Mouse (Mus musculus) bone marrow macrophage, adult 2 months (primary cell): ENCODE data around the gene Gm609. TPM values are rescaled to one million over a fixed set of nuclear protein-coding genes. Genes with fewer than 3 reads are reported as not detected.
"Not testable (repeated sequence)": the region's sequence is repeated elsewhere in the genome, so short reads cannot be mapped to it uniquely, and the experiment has no call there.

Experiments used
- H3K27ac ChIP-seq: 2 replicates; pipeline ENCODE4 v1.5.1; 2012; ENCODE audit warnings: low read depth, low read length; ENCODE audit not compliant: insufficient read depth
- H3K4me1 ChIP-seq: 2 replicates; pipeline ENCODE4 v1.6.1; 2012; ENCODE audit warnings: low read length; ENCODE audit not compliant: control insufficient read depth, insufficient read depth
- H3K4me3 ChIP-seq: 2 replicates; pipeline ENCODE4 v1.5.1; 2012; ENCODE audit warnings: mild to moderate bottlenecking, low read length, moderate library complexity; ENCODE audit not compliant: insufficient read depth
- CTCF ChIP-seq: IDR thresholded peaks from 2 replicates; pipeline ENCODE4 v1.5.1; 2012; ENCODE audit warnings: low read depth, mild to moderate bottlenecking, low read length, moderate library complexity
- POLR2A ChIP-seq: IDR thresholded peaks from 2 replicates; pipeline ENCODE4 v1.6.1; 2012; ENCODE audit warnings: mild to moderate bottlenecking, low read depth, low read length, borderline replicate concordance
- polyA plus RNA-seq: library from polyadenylated mRNA; stranded (reverse); fragments of >200 nt; gene quantifications from 2 replicates; pipeline ENCODE4 v1.2.4, GENCODE M21; 2012; ENCODE audit not compliant: missing spikeins, insufficient read depth, insufficient read length

The Gm609 gene
- not detected in 2 replicates for polyA plus RNA-seq

DNA sequence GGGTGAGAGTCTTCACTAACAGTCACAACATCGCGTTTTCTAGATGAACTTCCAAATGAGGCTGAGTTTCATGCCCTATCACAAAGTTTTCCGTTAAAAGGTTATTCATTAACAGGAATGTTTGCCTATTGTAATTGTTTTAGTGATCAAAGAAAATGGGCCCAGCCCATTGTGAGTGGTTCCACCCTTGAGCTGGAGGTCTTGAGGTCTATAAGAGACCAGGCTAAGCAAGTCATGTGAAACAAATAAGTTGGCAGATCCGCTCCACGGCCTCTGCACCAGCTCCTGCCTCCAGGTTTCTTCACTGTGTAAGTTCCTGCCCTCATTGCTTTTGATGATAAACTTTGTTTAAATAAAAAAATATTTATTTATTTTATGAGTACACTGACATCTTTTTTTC, at the start of gene Gm609:
Gene Gm609 (minus strand): TSS at position 43 of the 400 bp plus-strand sequence.
- TF ChIP-seq POLR2A (no peak), CTCF (no peak)
- Histone ChIP-seq H3K27ac (no peak within 1 kb of the TSS), H3K4me1 (no peaks in the 10 kb centered on the region), H3K4me3 (no peak within 1 kb of the TSS)

DNA sequence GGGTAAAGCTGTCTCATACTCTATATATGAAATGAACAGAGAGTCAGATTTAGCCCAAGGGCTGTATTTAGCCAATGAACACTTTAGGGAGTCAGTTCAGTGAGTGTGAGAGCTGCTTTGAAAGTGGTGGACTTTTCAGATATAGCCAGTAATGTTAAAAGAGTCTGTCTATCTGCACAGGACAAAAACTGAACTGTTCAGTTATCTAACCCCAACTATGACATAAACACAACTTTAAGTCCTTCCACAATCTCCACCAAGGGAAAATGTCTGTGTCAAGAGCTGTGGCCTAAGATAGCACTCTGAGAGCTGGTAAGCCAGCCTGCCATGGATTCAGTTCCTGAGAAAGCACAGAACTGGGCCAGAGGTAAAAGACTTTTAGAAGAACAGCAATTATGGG, 49.3 kb upstream of the Gm609 start:
- TF ChIP-seq POLR2A (no peak), CTCF (no peak)
- no peak overlapping the region for H3K4me3 ChIP-seq
- H3K27ac ChIP-seq: no peak overlapping the region
- no peaks in the 10 kb centered on the region for H3K4me1 ChIP-seq

DNA sequence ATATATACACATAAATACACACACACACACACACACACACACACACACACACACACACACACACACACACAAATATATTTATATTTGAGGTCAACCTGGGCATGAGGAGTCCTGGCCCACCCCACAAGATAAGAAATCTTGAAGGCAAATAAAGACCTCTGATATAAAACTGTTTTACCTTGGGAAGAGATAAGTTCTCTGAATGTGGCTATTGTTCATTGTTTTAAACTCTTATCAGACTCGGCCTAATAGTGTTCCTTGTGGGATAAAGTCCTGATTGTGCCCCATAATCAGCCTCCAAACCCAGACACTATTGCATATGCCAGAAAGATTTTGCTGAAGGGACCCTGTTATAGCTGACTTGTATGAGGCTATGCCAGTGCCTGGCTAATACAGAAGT, 45.6 kb upstream of the Gm609 start:
- H3K4me1 ChIP-seq, H3K4me3 ChIP-seq, H3K27ac ChIP-seq: not testable (repeated sequence)

DNA sequence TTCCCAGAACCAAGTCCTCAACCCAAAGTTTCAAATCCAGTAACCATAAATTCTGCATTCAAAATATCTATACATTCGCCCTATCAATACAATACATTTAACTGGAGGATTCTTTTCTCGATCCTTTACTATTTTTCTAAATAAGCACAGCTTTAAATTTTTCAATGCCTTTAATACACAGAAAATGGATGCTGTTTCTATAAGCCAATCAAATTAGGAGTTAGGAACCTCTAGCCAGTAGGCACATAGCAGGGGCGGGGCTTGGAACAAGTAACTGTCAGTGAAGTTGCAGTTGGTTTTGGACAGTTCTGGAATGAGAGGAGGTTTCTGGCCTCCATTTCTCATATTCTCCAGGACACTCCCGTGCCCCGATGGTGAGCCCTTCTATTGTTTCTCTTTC, 42.2 kb upstream of the Gm609 start, which contains the start of gene Slc9c1:
Gene Slc9c1 (plus strand): TSS at position 301 of the 400 bp plus-strand sequence.
- TF ChIP-seq POLR2A (no peak), CTCF (no peak)
- Histone ChIP-seq H3K4me3 (no peak within 1 kb of the TSS), H3K4me1 (no peaks in the 10 kb centered on the region), H3K27ac (no peak within 1 kb of the TSS)

DNA sequence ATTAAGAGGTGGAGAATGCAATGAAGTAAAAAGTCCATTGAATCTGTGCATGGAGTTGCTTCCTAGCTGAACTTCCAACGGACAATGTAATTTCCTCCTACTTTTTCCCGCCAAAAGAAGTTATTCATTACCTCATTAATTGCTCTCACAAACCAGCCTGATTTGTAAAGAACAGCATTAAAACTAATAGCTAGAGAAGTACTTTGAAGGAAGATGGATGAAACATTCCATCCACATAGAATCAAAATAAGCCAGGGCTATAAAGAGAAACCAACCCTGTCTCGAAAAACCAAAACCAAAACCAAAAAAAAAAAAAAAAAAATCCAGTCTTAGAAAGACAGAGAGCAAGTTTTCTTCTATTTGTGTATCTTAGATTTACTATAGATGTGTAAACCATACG, 39.2 kb upstream of the Gm609 start, which contains the start of gene Gm17783:
Gene Gm17783 (minus strand): TSS at position 101 of the 400 bp plus-strand sequence.
- Histone ChIP-seq H3K4me1 (no peaks in the 10 kb centered on the region), H3K27ac (no peak within 1 kb of the TSS), H3K4me3 (no peak within 1 kb of the TSS)
- TF ChIP-seq POLR2A (no peak), CTCF (no peak)

DNA sequence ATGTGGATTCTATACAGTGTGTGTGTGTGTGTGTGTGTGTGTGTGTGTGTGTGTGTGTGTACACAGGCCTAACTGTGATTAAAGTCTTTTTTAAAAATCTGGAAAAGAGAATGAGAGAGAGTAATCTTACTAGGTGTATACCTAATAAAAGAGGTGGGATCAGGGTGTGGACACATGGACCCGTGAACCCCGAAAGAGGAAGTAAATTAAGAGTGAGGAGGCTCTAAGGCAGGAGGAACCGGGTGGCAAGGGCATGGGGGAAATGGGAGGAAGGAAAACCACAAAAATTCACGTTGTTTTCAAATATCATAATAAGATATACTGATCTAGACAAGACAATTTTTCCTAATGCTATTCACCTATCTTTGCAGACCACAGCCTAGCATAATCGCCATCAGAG, 32.8 kb upstream of the Gm609 start:
- Histone ChIP-seq H3K27ac (no peak overlapping the region), H3K4me1 (peaks cover 5% of the 10 kb centered on the region), H3K4me3 (no peak overlapping the region)
- TF ChIP-seq POLR2A (no peak), CTCF (no peak)

DNA sequence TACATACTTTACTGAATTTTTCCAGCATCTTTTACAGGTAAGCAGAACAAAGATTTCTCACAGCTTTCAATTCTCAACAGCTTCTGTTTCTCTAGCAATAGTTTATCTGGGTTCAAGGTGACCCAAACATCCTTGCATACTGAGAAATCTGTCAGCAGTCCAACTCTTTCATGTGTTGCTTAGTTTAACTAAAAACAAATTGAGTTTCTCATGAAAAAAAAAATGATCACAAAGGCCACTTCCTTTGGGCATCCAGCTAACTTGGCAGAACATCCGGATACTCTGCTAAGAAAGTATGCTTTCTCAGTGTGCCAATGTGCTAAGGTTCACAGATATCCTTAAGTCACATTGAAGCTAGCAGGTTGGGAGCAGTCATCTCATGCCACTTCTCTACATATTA, 2.6 kb upstream of the Gm609 start:
- H3K4me1 ChIP-seq: no peaks in the 10 kb centered on the region
- TF ChIP-seq POLR2A (no peak), CTCF (no peak)
- H3K4me3 ChIP-seq: no peak overlapping the region
- H3K27ac ChIP-seq: no peak overlapping the region

DNA sequence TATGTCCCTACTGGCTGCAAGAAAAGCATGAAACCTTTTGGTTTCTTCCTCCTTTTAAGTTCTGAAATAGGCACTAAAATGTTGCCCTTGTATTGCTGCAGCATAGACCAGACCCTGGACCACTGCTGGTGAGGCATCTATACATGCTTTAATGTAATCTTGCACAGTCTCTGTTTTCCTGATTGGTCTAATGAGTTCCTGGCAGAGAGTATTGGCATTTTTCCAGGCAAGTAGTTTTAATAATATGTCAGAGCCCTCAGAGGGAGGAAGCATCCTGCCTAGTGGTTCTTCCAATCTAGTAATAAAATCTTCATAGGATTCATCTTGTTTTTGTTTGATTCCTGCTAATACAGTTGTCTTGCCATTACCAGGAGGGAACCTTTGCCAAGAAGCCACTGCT, 15.8 kb downstream of the Gm609 start:
- Histone ChIP-seq H3K4me1 (no peaks in the 10 kb centered on the region), H3K27ac (no peak overlapping the region), H3K4me3 (no peak overlapping the region)
- no peak for TF ChIP-seq CTCF
- TF ChIP-seq POLR2A: no peak

DNA sequence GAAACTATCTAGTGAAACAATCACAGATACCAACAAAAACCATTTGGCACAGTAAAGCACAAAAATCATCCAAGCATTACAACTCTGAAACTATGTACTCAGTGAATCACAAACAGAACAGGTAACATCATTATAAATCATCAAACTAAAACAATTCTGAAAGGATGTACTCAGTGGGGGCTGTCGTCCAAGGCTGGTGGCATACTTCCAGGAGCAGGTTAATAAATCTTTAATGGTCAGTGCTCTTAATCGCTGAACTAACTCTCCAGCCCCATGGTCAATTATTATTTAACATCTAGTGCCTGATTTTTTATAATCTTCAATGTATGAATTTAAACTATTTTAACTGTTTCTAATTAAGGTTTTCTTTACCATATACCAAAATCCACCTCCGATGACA, 20.9 kb downstream of the Gm609 start:
- H3K4me3 ChIP-seq, H3K27ac ChIP-seq, H3K4me1 ChIP-seq: not testable (repeated sequence)

DNA sequence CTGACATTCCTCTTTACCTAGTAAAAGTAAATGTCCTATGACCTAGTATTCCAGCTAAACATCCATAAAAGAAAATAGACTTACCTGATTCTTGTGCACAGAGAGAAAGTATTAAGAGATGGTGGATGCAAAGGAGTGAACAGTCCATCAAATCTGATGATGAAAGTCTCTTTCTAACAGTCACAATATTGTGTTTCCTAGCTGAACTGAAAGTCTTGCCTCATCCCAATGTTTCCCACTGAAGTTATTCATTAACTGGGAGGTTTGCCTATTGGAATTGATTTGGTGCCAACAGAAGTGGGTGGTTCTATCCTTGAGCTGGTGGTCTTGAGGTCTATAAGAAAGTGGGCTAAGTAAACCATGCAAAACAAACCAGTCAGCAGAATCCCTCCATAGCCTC, 38.0 kb downstream of the Gm609 start:
- Histone ChIP-seq H3K4me1 (no peaks in the 10 kb centered on the region), H3K4me3 (no peak overlapping the region), H3K27ac (no peak overlapping the region)
- no peak for TF ChIP-seq CTCF
- TF ChIP-seq POLR2A: no peak

DNA sequence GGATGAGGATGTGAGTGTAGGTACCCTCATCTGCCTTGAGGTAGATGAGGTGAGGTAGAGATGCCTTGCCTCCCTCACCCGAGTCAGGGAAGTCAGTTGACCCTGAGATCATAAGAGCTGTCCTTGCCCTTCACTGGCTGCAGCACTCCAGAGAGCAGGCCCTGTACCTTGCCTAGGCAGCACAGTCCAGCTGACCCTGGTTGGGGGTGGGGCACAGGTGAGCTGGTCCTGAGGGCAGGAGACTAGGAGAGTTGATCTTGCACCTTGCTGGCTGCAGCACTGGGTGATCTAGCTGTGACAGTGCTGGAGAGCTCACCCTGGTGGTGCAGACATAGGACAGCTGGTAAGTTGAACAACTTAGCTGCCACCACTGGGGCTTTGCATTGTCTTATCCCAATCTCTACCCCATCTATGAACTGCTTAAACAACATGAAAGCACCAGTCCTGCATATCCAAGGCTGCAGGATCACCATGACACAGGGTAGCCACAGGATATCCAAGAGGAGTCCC, 55.5 kb downstream of the Gm609 start:
- Histone ChIP-seq H3K4me3 (no peak overlapping the region), H3K27ac (no peak overlapping the region), H3K4me1 (no peaks in the 10 kb centered on the region)
- TF ChIP-seq POLR2A (no peak), CTCF (no peak)
